Comparison of ENCODE assay signal across 13 mouse cellular contexts in genomic region chr11:96972906-96973305, GRCm38 (mm10). TPM values are rescaled to one million over a fixed set of nuclear protein-coding genes. Genes with fewer than 3 reads are reported as not detected.
A peak's percentile ranks its signal among the peaks of the same experiment; 100 is the strongest.
DNase-seq lines count a peak whose midpoint lies in the region; ATAC-seq and TF ChIP-seq lines count a peak whose summit lies in the region.
"Had no signal": no experiment of that assay in that cellular context is flagged by ENCODE, and none has a peak within 500 bp of the region (broad histone marks: within the 10 kb centered on the region; RNA-seq: fewer than 3 reads in every experiment).

No protein-coding gene starts in this region.

- TF ChIP-seq CTCF in heart, adult 2 months (IDR thresholded peaks at IDR 0.05) = no peak
- TF ChIP-seq CTCF in lung, postnatal 0 days (IDR thresholded peaks at IDR 0.05) = no peak
- TF ChIP-seq CTCF in lung, adult 2 months (IDR thresholded peaks at IDR 0.05; ENCODE audit: insufficient read depth, low read length) = no peak
- no peak for TF ChIP-seq CTCF in small intestine, adult 2 months (IDR thresholded peaks at IDR 0.05; ENCODE audit: extremely low read depth, insufficient read length, insufficient replicate concordance, low read depth, low read length)

- intact Hi-C loops in heart, adult 2 months (cut with DNase I) = no loop called here

- no peak overlapping the region for H3K4me2 ChIP-seq in heart, embryonic 11.5 days
- no peak overlapping the region for H3K4me2 ChIP-seq in lung, postnatal 0 days (replicated peaks; ENCODE audit: low read depth, low read length)
- no peak overlapping the region for H3K4me2 ChIP-seq in embryonic facial prominence, embryonic 15.5 days (replicated peaks)

- H3K27ac ChIP-seq in heart, adult 2 months = peak overlapping the region; percentile 77
- no peak overlapping the region for H3K27ac ChIP-seq in heart, embryonic 11.5 days (ENCODE audit: low read depth, low read length)
- H3K27ac ChIP-seq in lung, postnatal 0 days (ENCODE audit: low read length) = no peak overlapping the region
- H3K27ac ChIP-seq in embryonic facial prominence, embryonic 15.5 days (replicated peaks) = peak overlapping the region; percentile 83
- 0 out of 2 replicates have a peak overlapping the region, but pooled peaks have one; percentile 9 for H3K27ac ChIP-seq in small intestine, adult 2 months (ENCODE audit: insufficient read depth, low read depth, low read length)

- H3K4me3 ChIP-seq in heart, adult 2 months = no peak overlapping the region
- no peak overlapping the region for H3K4me3 ChIP-seq in heart, embryonic 11.5 days (ENCODE audit: low read depth, low read length)
- no peak overlapping the region for H3K4me3 ChIP-seq in lung, postnatal 0 days (ENCODE audit: low read depth, low read length)
- no peak overlapping the region for H3K4me3 ChIP-seq in lung, adult 2 months (replicated peaks; ENCODE audit: extremely low read depth, low read depth, low read length)
- H3K4me3 ChIP-seq in embryonic facial prominence, embryonic 15.5 days (replicated peaks) = no peak overlapping the region
- no peak overlapping the region for H3K4me3 ChIP-seq in small intestine, adult 2 months (ENCODE audit: low read depth, low read length)

- peaks cover 8% of the 10 kb centered on the region for H3K36me3 ChIP-seq in heart, adult 2 months (ENCODE audit: control insufficient read depth, insufficient read depth, low read length)
- H3K36me3 ChIP-seq in heart, embryonic 11.5 days (ENCODE audit: control insufficient read depth, insufficient read depth, low read length) = no peaks in the 10 kb centered on the region
- no peaks in the 10 kb centered on the region for H3K36me3 ChIP-seq in lung, postnatal 0 days (ENCODE audit: insufficient read depth, low read length)
- H3K36me3 ChIP-seq in embryonic facial prominence, embryonic 15.5 days = no peaks in the 10 kb centered on the region
- no peaks in the 10 kb centered on the region for H3K36me3 ChIP-seq in small intestine, adult 2 months (ENCODE audit: control insufficient read depth, insufficient read depth, low read length)

- H3K79me2 ChIP-seq in heart, adult 2 months (replicated peaks; ENCODE audit: control insufficient read depth, insufficient read depth, low read length) = peaks cover 2% of the 10 kb centered on the region; the same call in 1 of the 2 replicates

- H3K9ac ChIP-seq in heart, adult 2 months (ENCODE audit: low read depth, low read length) = no peak overlapping the region
- H3K9ac ChIP-seq in heart, embryonic 11.5 days (ENCODE audit: low read depth, low read length) = no peak overlapping the region
- no peak overlapping the region for H3K9ac ChIP-seq in lung, postnatal 0 days (replicated peaks; ENCODE audit: low read depth)
- 0 out of 2 replicates have a peak overlapping the region, but pooled peaks have one; percentile 9 for H3K9ac ChIP-seq in embryonic facial prominence, embryonic 15.5 days

- TF ChIP-seq POLR2A in heart, adult 2 months (IDR thresholded peaks at IDR 0.05; ENCODE audit: insufficient read depth, low read depth, low read length) = no peak
- TF ChIP-seq POLR2A in lung, adult 2 months (IDR thresholded peaks at IDR 0.05; ENCODE audit: borderline replicate concordance, extremely low read depth, low read depth, low read length) = no peak
- TF ChIP-seq POLR2A in small intestine, adult 2 months (IDR thresholded peaks at IDR 0.05; ENCODE audit: low read depth, low read length) = no peak

- H3K27me3 ChIP-seq in heart, adult 2 months (ENCODE audit: control insufficient read depth, insufficient read depth, low read length) = no peaks in the 10 kb centered on the region
- no peaks in the 10 kb centered on the region for H3K27me3 ChIP-seq in heart, embryonic 11.5 days (ENCODE audit: control insufficient read depth, insufficient read depth, low read length)
- H3K27me3 ChIP-seq in lung, postnatal 0 days (replicated peaks; ENCODE audit: insufficient read depth, low read length) = no peaks in the 10 kb centered on the region
- no peaks in the 10 kb centered on the region for H3K27me3 ChIP-seq in embryonic facial prominence, embryonic 15.5 days
- H3K27me3 ChIP-seq in small intestine, adult 2 months (ENCODE audit: control insufficient read depth, insufficient read depth, low read length) = no peaks in the 10 kb centered on the region
- H3K27me3 ChIP-seq: CH12.LX had no signal

- peaks cover 49% of the 10 kb centered on the region for H3K4me1 ChIP-seq in heart, adult 2 months (ENCODE audit: control insufficient read depth, insufficient read depth, low read length)
- H3K4me1 ChIP-seq in heart, embryonic 11.5 days (ENCODE audit: control insufficient read depth, insufficient read depth, low read length) = peaks cover 45% of the 10 kb centered on the region
- H3K4me1 ChIP-seq in lung, postnatal 0 days (ENCODE audit: insufficient read depth, low read depth, low read length) = peaks cover 56% of the 10 kb centered on the region
- H3K4me1 ChIP-seq in lung, adult 2 months (ENCODE audit: control insufficient read depth, insufficient read depth, low read length) = peaks cover 49% of the 10 kb centered on the region
- H3K4me1 ChIP-seq in embryonic facial prominence, embryonic 15.5 days = peaks cover 82% of the 10 kb centered on the region
- H3K4me1 ChIP-seq in small intestine, adult 2 months (ENCODE audit: control insufficient read depth, insufficient read depth, insufficient read length, low read length) = peaks cover 16% of the 10 kb centered on the region; the same call in 1 of the 2 replicates

- H3K9me3 ChIP-seq in heart, embryonic 11.5 days (replicated peaks; ENCODE audit: control insufficient read depth, low read length) = no peaks in the 10 kb centered on the region
- H3K9me3 ChIP-seq in lung, postnatal 0 days (ENCODE audit: low read length) = no peaks in the 10 kb centered on the region
- H3K9me3 ChIP-seq in embryonic facial prominence, embryonic 15.5 days (replicated peaks) = no peaks in the 10 kb centered on the region

- 47% methylated on average over 5 of the region's 5 CpGs for WGBS in heart, adult 2 months
- 85% methylated on average over 5 of the region's 5 CpGs for WGBS in heart, embryonic 11.5 days (ENCODE audit: insufficient replicate concordance)
- 71% methylated on average over 5 of the region's 5 CpGs for WGBS in lung, postnatal 0 days
- WGBS in lung, adult 2 months = 58% methylated on average over 5 of the region's 5 CpGs
- WGBS in embryonic facial prominence, embryonic 15.5 days = 22% methylated on average over 5 of the region's 5 CpGs
- WGBS in small intestine, adult 2 months = 78% methylated on average over 5 of the region's 5 CpGs

- no peak for DNase-seq in heart, adult 2 months
- peak; percentile 47 for DNase-seq in lung, postnatal 0 days (ENCODE audit: low spot score)
- no peak for DNase-seq in lung, adult 2 months

- no peak for ATAC-seq in heart, embryonic 11.5 days (replicated peaks; ENCODE audit: insufficient number of reproducible peaks, low FRiP score, low TSS enrichment)
- ATAC-seq in lung, postnatal 0 days = no peak
- no peak for ATAC-seq in embryonic facial prominence, embryonic 15.5 days (ENCODE audit: insufficient number of reproducible peaks, low FRiP score, low TSS enrichment, low read depth)
- no peak for ATAC-seq in erythroid progenitor cell, adult 5-6 weeks (replicated peaks; ENCODE audit: low FRiP score, poor library complexity, severe bottlenecking)
- no peak for ATAC-seq in frontal cortex, adult (ENCODE audit: low TSS enrichment)
- ATAC-seq: intestine, embryonic 16.5 days had no signal

- no peak for TF ChIP-seq EP300 in heart, adult 2 months (IDR thresholded peaks at IDR 0.05; ENCODE audit: insufficient read depth, low read depth, low read length)
- TF ChIP-seq EP300 in lung, postnatal 0 days (IDR thresholded peaks at IDR 0.05) = no peak

RNA-seq across cellular contexts. Expression of gene Sp2, which starts 9.9 kb away (rescaled TPM):
- 10 to 100 TPM; 10.4 to 12.4 TPM for total RNA-seq in heart, adult 2 months (2021)
- polyA plus RNA-seq in heart, adult 2 months (2012; rRNA removed) = 10.3 and 12.3 TPM in 2 replicates
- 17.3 and 17.9 TPM in 2 replicates for polyA plus RNA-seq in heart, embryonic 11.5 days (2014; fragmentation: Nextera tagmentation; extraction: Ambion mirVana)
- 9.1 and 10.6 TPM in 2 replicates for polyA plus RNA-seq in lung, postnatal 0 days (2015; fragmentation: Nextera tagmentation; extraction: Ambion mirVana)
- 23.1 and 26.3 TPM in 2 replicates for polyA plus RNA-seq in lung, adult 2 months (2012; rRNA removed)
- 16.8 and 17.9 TPM in 2 replicates for polyA plus RNA-seq in embryonic facial prominence, embryonic 15.5 days (2015; fragmentation: Nextera tagmentation; extraction: Ambion mirVana)
- polyA plus RNA-seq in small intestine, adult 2 months (2012; rRNA removed) = 11.0 and 20.1 TPM in 2 replicates
- total RNA-seq in erythroid progenitor cell, adult 5-6 weeks (2015; ENCODE audit: low replicate concordance) = 52.4 and 62.0 TPM in 2 replicates
- total RNA-seq in erythroid progenitor cell, adult 5-6 weeks (2017; ENCODE audit: low replicate concordance) = 13.1 and 27.8 TPM in 2 replicates

RNA-seq across cellular contexts. Expression of gene Pnpo, which starts 29.1 kb away (rescaled TPM):
- 10 to 100 TPM; 12.9 to 13.0 TPM for total RNA-seq in heart, adult 2 months (2021)
- polyA plus RNA-seq in heart, adult 2 months (2012; rRNA removed) = 21.3 and 22.0 TPM in 2 replicates
- polyA plus RNA-seq in heart, embryonic 11.5 days (2014; fragmentation: Nextera tagmentation; extraction: Ambion mirVana) = 63.9 and 68.0 TPM in 2 replicates
- polyA plus RNA-seq in lung, postnatal 0 days (2015; fragmentation: Nextera tagmentation; extraction: Ambion mirVana) = 28.7 and 30.0 TPM in 2 replicates
- polyA plus RNA-seq in lung, adult 2 months (2012; rRNA removed) = 20.7 and 24.0 TPM in 2 replicates
- polyA plus RNA-seq in embryonic facial prominence, embryonic 15.5 days (2015; fragmentation: Nextera tagmentation; extraction: Ambion mirVana) = 28.2 and 30.5 TPM in 2 replicates
- polyA plus RNA-seq in small intestine, adult 2 months (2012; rRNA removed) = 28.4 and 44.6 TPM in 2 replicates
- 57.0 and 70.6 TPM in 2 replicates for total RNA-seq in erythroid progenitor cell, adult 5-6 weeks (2015; ENCODE audit: low replicate concordance)
- total RNA-seq in erythroid progenitor cell, adult 5-6 weeks (2017; ENCODE audit: low replicate concordance) = 74.7 and 92.1 TPM in 2 replicates

RNA-seq across cellular contexts. Expression of gene Sp6, which starts 40.3 kb away (rescaled TPM):
- total RNA-seq in heart, adult 2 months (2021) = under 1 TPM; 0.11 to 0.21 TPM
- polyA plus RNA-seq in heart, adult 2 months (2012; rRNA removed) = 0.21 and 0.23 TPM in 2 replicates
- 0.07 and 0.11 TPM in 2 replicates for polyA plus RNA-seq in heart, embryonic 11.5 days (2014; fragmentation: Nextera tagmentation; extraction: Ambion mirVana)
- 0.56 and 0.81 TPM in 2 replicates for polyA plus RNA-seq in lung, postnatal 0 days (2015; fragmentation: Nextera tagmentation; extraction: Ambion mirVana)
- polyA plus RNA-seq in lung, adult 2 months (2012; rRNA removed) = 5.0 and 8.5 TPM in 2 replicates
- polyA plus RNA-seq in embryonic facial prominence, embryonic 15.5 days (2015; fragmentation: Nextera tagmentation; extraction: Ambion mirVana) = 18.5 and 26.7 TPM in 2 replicates
- polyA plus RNA-seq in small intestine, adult 2 months (2012; rRNA removed) = 0.13 and 0.22 TPM in 2 replicates
- not detected in 2 replicates for total RNA-seq in erythroid progenitor cell, adult 5-6 weeks (2015; ENCODE audit: low replicate concordance)
- total RNA-seq in erythroid progenitor cell, adult 5-6 weeks (2017; ENCODE audit: low replicate concordance) = not detected in 2 replicates
- polyA plus RNA-seq: intestine, embryonic 16.5 days had no signal

RNA-seq across cellular contexts. Expression of gene Prr15l, which starts 45.0 kb away (rescaled TPM):
- total RNA-seq in heart, adult 2 months (2021) = 1 to 10 TPM in 1 of 2 experiments, under 1 TPM in 1; 0.93 to 2.1 TPM
- 0.70 and 2.5 TPM in 2 replicates for polyA plus RNA-seq in heart, adult 2 months (2012; rRNA removed)
- polyA plus RNA-seq in heart, embryonic 11.5 days (2014; fragmentation: Nextera tagmentation; extraction: Ambion mirVana) = 0.23 and 0.50 TPM in 2 replicates
- 126 and 127 TPM in 2 replicates for polyA plus RNA-seq in lung, postnatal 0 days (2015; fragmentation: Nextera tagmentation; extraction: Ambion mirVana)
- 56.2 and 69.8 TPM in 2 replicates for polyA plus RNA-seq in lung, adult 2 months (2012; rRNA removed)
- polyA plus RNA-seq in embryonic facial prominence, embryonic 15.5 days (2015; fragmentation: Nextera tagmentation; extraction: Ambion mirVana) = 5.6 and 6.1 TPM in 2 replicates
- polyA plus RNA-seq in small intestine, adult 2 months (2012; rRNA removed) = 56.6 and 137 TPM in 2 replicates
- total RNA-seq in erythroid progenitor cell, adult 5-6 weeks (2015; ENCODE audit: low replicate concordance) = not detected in 2 replicates
- total RNA-seq in erythroid progenitor cell, adult 5-6 weeks (2017; ENCODE audit: low replicate concordance) = 0.26 TPM in 1 of 2 replicates, not detected in the other
- total RNA-seq: layer of hippocampus, adult 18-20 months had no signal
- polyA plus RNA-seq: cortical plate, adult 2 months; frontal cortex, adult 2 months had no signal

RNA-seq across cellular contexts. Expression of gene Cdk5rap3, which starts 56.6 kb away (rescaled TPM):
- 10 to 100 TPM; 17.4 to 25.2 TPM for total RNA-seq in heart, adult 2 months (2021)
- 13.8 and 17.5 TPM in 2 replicates for polyA plus RNA-seq in heart, adult 2 months (2012; rRNA removed)
- 52.5 and 60.2 TPM in 2 replicates for polyA plus RNA-seq in heart, embryonic 11.5 days (2014; fragmentation: Nextera tagmentation; extraction: Ambion mirVana)
- polyA plus RNA-seq in lung, postnatal 0 days (2015; fragmentation: Nextera tagmentation; extraction: Ambion mirVana) = 46.4 and 48.0 TPM in 2 replicates
- 25.4 and 30.1 TPM in 2 replicates for polyA plus RNA-seq in lung, adult 2 months (2012; rRNA removed)
- 77.7 and 82.3 TPM in 2 replicates for polyA plus RNA-seq in embryonic facial prominence, embryonic 15.5 days (2015; fragmentation: Nextera tagmentation; extraction: Ambion mirVana)
- 23.2 and 33.1 TPM in 2 replicates for polyA plus RNA-seq in small intestine, adult 2 months (2012; rRNA removed)
- 7.9 and 9.6 TPM in 2 replicates for total RNA-seq in erythroid progenitor cell, adult 5-6 weeks (2015; ENCODE audit: low replicate concordance)
- 21.6 and 25.2 TPM in 2 replicates for total RNA-seq in erythroid progenitor cell, adult 5-6 weeks (2017; ENCODE audit: low replicate concordance)

Comparison
In these comparisons a context has a peak if more than half of its experiments do, and no peak if none do; other contexts are left out.
1. H3K27ac ChIP-seq: peak in heart, adult 2 months (single experiment), embryonic facial prominence, embryonic 15.5 days (single experiment) and small intestine, adult 2 months (single experiment); none in heart, embryonic 11.5 days (single experiment) and lung, postnatal 0 days (single experiment).